Mouse (Mus musculus): ENCODE measurements around the gene Ccnd3.

DNA sequence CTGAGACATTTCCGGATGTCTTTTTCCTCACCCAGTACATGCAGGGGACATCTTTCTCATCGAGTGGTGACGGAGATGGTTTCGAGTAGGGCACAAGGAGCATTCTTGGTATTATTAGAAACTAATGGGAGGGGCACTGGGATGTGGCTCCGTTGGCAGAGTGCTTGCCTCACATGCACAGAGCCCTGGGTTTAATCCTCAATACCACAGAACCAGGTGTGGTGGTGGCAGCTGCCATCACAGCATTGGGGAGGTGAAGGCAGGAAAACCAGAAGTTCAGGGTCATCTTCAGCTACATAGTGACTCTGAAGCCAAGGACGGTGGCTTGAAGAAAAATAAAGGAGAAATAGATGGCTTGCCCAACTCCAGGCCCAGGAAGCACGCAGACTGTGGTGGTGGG lies 42.6 kb upstream of the Ccnd3 start:
- TF ChIP-seq CTCF (conservative IDR thresholded peaks at IDR 0.05; ENCODE audit: insufficient read depth, insufficient read length, low read depth, low read length), result no peak
- no peak for TF ChIP-seq POLR2A (IDR thresholded peaks at IDR 0.05; ENCODE audit: low read depth, low read length)
